1 mouse cellular context compared by ENCODE assay signal in the genomic region with DNA sequence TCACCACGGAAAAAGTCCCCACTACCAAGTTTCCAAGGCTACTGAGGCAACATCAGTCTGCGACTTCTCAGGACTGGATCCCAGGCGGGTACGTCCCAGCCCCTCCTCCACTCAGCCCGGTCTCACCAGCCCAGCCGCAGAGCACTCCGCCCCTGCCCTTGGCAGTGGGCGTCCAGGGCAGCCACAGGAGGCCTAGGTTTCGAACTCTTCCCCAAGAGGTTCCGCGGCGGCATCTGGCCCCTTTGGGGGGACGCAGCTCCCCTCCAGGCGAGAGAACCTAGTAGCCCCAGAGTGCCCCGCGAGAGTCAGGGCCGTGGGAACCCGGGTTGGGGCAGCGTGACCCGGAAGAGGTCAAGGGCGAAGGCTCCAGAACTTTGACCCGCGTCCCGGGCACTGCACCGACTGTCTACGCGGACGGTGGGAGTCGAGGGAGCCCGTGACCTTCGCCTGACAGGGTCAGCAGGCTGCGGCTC.
TF ChIP-seq lines count a peak whose summit lies in the region.

No protein-coding gene starts in this region.

TF ChIP-seq in CH12.LX, 34 proteins besides CTCF, POLR2A, EP300 and RAD21 (continued from another document):
- TF ChIP-seq MAFK (IDR thresholded peaks at IDR 0.05; ENCODE audit: insufficient replicate concordance, low read length), result no peak
- peak; percentile 67; the same call in 1 of the 2 replicates for TF ChIP-seq HCFC1 (IDR thresholded peaks at IDR 0.05; ENCODE audit: low read depth, low read length)
- TF ChIP-seq ZMIZ1 (IDR thresholded peaks at IDR 0.05; ENCODE audit: low read depth, low read length), result no peak; the same call in 1 of the 2 replicates
- peak; percentile 4; the same call in 1 of the 2 replicates for TF ChIP-seq MXI1 (IDR thresholded peaks at IDR 0.05; ENCODE audit: low read depth, low read length)
- peak; percentile 56 for TF ChIP-seq ELF1 (IDR thresholded peaks at IDR 0.05; ENCODE audit: low read depth, low read length)
- TF ChIP-seq SIN3A (IDR thresholded peaks at IDR 0.05; ENCODE audit: low read length), result peak; percentile 46; the same call in 1 of the 2 replicates
- TF ChIP-seq CHD2 (IDR thresholded peaks at IDR 0.05; ENCODE audit: low read length), result peak; percentile 74; the same call in 1 of the 2 replicates
- TF ChIP-seq IRF4 (IDR thresholded peaks at IDR 0.05; ENCODE audit: low read depth, low read length), result no peak
- TF ChIP-seq SMC3 (IDR thresholded peaks at IDR 0.05; ENCODE audit: low read depth, low read length), result no peak
- TF ChIP-seq ZNF384 (IDR thresholded peaks at IDR 0.05; ENCODE audit: low read depth, low read length), result no peak
- no peak for TF ChIP-seq USF1 (IDR thresholded peaks at IDR 0.05; ENCODE audit: low read depth, low read length)
- no peak for TF ChIP-seq NELFE (IDR thresholded peaks at IDR 0.05; ENCODE audit: low read depth, low read length)
- no peak; the same call in 1 of the 2 replicates for TF ChIP-seq BHLHE40 (IDR thresholded peaks at IDR 0.05; ENCODE audit: low read depth, low read length)
- TF ChIP-seq CHD1 (IDR thresholded peaks at IDR 0.05; ENCODE audit: low read depth, low read length), result 0 out of 2 replicates have a peak, but pooled peaks have one; percentile 28
- TF ChIP-seq MAZ (IDR thresholded peaks at IDR 0.05; ENCODE audit: low read depth, low read length), result no peak
- TF ChIP-seq ZC3H11A (IDR thresholded peaks at IDR 0.05; ENCODE audit: low read depth, low read length), result no peak
- no peak for TF ChIP-seq ZKSCAN1 (IDR thresholded peaks at IDR 0.05; ENCODE audit: borderline replicate concordance, low read depth, low read length)
